Mouse (Mus musculus): Measurements from ENCODE around the gene Aff2.

Aff2 gene

DNA sequence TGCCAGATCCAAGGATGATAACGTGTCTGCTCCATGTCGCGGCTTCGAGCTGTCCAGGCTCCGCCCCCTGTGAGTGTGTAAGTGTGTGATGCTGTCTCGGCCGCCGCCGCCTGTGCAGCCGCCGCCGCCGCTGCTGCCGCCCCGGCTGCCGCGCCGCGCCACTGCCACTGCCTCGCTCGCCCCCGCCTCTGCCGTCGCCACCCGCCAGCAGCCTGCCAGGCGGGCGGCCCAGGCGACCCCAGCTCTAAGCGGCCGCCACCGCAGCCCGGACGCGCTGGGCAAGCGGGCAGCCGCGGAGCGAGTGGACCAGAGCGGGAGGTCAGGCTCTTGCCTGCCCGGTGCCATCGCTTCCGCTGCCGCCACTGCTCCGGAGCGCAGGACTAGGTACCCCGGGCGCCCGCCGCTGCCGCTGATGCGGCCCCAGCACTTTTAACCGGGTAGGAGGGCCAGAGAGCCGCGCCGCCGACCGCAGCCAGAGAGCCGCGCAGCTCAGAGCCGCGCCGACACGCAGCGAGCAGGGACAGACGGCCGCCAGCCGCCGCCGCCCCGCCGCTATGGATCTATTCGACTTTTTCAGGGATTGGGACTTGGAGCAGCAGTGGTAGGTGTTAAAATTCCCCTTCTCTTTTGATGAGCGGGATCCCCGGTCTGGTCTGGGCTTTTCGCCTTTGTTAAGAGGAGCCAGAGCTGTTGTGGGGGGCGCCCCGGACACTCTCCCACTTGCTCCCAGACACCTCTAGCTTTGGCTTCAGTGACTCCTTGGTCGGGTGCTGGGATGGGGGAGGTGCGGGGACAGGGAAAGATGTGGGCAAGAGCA, at the start of gene Aff2:
Gene Aff2 (plus strand): TSS at position 57 of the 817 bp plus-strand sequence.
- no peak for DNase-seq (ENCODE audit: low read depth in 2 of 2, low spot score in 2 of 2)

DNA sequence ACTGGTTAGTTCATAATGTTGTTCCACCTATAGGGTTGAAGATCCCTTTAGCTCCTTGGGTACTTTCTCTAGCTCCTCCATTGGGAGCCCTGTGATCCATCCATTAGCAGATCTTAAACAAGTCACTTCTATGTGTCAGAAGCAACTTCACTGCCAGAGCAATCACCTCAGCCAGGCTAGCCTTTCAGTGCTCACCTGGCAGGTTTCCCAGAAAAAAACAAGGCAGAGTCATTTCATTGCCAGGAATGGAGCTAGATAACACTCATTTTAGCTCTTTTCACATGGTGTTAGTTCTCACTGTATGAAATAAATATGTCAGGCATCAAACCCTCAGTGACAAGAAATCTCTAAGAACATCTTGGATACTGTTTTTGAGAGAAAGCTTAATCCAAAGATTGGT, 22.8 kb upstream of the Aff2 start:
- DNase-seq (ENCODE audit: low read depth in 2 of 2, low spot score in 2 of 2) = no peak

DNA sequence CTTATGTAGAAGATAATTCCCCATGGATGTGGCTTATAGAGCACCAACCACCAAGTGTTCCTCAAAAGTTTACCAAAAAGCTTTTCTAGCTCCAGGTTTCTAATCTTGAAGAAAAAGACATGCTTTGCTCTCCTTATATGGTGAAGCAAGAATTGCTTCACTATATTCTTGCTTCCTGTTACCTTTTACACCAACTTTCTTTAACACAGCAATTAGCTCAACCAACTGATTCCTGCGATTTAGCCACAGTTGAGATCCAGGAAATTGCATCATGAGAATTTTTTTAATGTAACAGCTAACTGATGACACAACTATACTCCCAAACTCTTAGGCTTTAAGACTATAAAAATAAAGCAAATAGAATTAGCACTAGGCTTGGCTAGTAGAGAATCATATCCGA, 4.5 kb upstream of the Aff2 start:
- no peak for DNase-seq (ENCODE audit: low read depth in 2 of 2, low spot score in 2 of 2)

DNA sequence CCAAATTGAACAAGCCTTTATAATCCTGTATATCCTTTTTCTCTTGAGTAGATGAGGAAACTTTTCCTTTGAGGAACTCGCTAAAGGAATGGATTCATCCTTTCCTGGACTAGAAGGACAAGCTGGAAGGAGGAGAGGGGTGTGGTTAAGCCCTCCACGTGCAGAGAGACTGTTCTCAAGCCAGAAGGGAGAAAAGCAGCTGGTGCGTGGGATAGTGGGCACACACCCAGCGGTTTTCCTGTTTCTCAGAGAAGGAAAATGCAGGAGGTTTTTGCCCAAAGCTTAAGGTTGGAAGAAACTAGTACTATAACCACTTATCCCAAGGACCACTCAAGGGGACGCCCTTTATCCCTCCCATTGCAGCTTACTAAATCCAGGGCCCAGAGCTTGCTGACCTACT, 734 bp upstream of the Aff2 start:
- DNase-seq (ENCODE audit: low read depth in 2 of 2, low spot score in 2 of 2) = no peak

DNA sequence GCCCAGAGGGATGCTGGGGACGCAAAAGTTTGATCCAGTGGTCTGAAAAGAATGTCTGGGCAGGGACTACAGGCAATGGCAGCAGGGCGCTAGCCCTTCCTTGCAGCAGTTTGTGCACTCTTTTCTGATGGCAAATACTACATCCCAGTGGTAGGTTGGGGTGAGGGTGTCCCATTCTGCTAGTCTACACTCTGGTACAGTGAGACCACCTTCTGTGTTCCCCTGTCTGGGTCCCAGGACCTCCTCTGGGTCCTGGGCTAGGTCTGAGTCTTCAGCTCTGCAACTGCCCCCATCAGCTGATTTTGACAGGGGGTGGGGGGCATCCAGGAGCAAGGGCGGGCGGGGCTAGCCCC, 233 bp upstream of the Aff2 start:
- no peak for DNase-seq (ENCODE audit: low read depth in 2 of 2, low spot score in 2 of 2)

DNA sequence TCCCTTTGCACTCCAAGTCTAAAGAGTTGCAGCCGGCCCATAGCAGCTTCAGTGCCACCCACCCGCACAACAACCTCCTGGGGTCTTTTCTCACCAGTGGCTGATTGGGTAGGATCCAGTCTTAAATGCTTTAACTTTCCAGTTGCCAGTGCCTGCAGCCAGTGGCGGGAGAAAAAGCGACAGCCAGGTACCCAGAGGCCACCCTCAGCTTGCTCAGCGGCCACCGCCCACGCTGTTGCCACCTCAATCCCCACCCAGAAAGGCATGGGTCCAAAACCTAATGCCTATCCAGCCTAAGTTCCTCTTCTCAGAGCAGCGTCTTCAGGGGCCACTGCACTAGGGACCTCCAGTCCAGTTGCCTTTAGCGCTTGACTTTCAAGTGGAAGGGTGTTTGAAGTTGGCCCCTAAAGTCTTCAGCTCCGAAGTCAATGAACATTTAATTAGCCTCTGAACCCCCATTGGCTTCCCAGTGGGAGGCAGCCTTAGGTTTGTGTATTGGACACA, 1.0 kb downstream of the Aff2 start:
- no peak for DNase-seq (ENCODE audit: low read depth in 2 of 2, low spot score in 2 of 2)

DNA sequence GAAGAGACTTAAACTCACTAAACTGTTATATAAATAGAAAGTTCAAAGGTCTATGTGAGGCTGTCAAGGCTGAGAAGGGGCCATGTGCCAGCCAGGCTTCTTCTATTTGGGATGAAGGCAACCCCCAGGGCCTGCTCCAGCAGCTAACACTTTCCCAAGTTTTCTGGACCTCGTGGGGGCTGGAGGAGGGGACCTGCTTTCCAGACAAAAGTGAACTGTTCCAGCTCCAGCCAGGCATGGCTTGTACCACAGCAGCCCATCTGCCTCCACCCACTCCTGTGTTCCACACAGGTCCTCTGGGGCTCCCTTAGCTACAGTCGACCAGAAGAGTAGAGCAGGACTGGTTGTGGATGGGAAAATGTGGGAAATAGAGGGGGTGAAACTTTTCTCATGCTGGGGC, 4.1 kb downstream of the Aff2 start:
- DNase-seq (ENCODE audit: low read depth in 2 of 2, low spot score in 2 of 2) = no peak

DNA sequence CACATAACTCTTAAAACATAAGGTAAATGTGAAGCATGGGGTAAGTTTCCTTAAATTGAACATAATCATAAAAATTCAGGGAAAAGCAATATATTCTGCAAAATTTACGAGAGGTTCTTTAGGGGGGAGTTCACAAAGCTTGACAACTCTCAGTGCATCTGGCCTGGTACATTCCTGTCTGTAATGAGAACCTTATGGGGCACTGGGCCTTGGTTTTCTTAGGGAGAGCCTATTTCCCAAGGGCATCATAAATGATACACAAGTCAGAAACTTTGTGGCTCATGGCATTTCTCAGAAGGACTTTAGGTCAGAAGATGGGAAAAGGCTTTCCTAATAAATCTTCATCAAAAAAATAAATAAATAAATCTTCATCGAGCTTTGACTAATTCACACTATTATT, 13.2 kb downstream of the Aff2 start:
- DNase-seq (ENCODE audit: low read depth in 2 of 2, low spot score in 2 of 2) = no peak

DNA sequence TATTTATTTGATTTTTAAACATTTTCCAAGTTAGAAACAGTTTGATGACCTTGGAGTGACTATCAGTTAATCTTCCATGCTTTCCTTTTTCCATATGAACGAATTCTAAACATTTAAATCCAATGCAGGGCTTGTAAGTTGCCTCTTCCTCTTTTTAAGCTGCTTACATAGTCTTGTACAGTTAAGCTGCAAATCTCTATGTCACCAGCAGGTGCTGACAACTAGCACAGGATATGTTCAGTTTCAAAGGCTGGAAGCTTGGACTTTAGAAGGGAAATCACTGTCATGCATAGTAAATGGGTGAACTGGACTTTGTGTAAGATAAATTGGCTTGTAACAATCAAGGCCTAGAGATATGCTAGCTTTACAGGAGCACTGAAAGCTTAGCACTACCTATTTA, 29.6 kb downstream of the Aff2 start:
- no peak for DNase-seq (ENCODE audit: low read depth in 2 of 2, low spot score in 2 of 2)

DNA sequence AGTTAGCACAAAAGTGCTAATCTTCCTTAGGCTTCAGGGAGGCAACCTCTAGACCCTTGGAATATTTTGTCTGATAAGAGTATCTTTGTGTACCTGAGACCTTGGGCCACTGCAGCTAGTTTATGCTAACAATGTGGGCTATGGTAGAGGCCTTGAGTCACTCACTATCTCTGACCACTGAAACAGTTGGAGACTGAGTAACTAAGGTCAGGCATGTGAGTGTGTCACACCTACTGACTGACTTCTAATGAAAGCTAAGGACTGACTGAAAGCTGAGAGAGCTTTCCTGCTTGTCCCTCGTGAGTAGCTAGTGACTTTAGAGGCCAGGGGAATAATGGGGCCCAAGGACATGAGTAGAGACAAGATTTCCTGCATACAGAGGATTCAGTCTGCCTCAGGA, 54.9 kb downstream of the Aff2 start:
- no peak for DNase-seq (ENCODE audit: low read depth in 2 of 2, low spot score in 2 of 2)

DNA sequence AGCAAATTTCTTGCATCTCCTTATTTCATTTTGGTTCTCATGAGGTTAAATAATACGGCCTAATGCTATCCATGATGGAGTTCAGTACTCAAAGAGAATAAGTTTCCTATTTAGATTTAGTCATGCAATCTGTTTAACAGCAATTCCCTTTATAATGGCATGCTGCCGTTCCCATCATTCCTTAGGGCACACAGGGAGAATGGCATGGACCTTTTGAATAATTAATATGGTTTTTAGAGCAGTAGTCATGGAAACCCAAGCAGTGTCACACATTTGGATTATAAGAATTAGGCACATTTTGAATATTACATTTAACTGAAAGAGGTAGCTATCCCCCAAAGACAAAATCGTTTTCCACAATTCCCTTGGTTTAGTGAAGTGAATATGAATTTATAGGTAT, 78.3 kb downstream of the Aff2 start:
- no peak for DNase-seq (ENCODE audit: low read depth in 2 of 2, low spot score in 2 of 2)

DNA sequence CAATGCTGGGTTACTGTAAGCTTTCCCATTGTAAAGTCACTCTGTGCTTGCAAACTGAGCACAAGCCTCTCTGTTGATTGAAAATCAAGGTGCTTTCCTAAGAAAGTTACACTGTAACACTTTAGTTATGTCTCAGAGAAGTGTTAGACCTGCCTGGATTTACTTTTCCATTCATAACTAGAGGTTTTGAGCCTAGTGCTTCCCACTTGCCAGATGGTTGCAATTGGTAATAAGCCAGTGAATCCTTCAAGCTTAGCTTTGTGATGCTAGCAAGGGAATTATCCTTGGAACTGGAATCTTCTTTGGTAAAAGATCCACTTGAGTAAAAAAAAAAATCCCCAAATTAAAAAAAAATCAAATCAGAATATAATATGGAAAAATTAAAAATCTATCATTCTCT, 81.8 kb downstream of the Aff2 start:
- no peak for DNase-seq (ENCODE audit: low read depth in 2 of 2, low spot score in 2 of 2)

DNA sequence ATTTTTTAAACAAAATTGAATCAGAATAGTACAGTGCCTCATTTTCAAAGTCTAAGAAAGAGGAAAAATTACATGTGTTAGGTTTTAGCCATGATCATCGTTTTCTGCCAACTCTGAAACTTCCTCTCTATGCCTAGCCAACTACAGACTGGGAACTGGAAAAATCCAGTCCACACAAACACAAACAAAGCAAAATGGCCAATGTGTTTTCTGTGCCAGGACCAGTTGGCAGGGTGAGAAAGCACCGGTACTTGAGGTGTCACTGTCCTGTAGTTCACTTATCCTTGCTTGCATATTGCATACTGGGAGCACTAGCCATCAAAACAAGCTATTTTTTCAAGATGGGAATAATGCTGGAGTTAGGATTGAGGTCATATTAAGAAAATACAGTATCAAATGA, 100.8 kb downstream of the Aff2 start:
- DNase-seq (ENCODE audit: low read depth in 2 of 2, low spot score in 2 of 2) = no peak

DNA sequence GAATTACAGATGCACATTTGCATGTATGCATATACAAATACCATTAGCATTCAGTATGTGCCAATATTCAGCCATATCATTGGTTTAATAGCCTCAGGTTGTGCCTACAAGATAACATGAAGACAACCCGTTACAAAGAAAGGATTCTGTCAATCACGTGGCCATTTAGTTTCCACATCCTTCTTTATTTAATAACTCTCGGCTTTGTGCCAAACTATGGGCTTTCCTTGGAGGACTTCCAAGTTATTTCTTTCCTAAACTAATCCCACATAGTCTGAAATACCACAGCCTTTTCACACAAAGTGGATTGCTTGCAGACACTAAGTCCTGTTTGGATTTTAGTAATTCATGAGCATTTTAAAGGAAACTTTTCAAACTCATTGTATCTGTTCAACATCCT, 142.0 kb downstream of the Aff2 start:
- no peak for DNase-seq (ENCODE audit: low read depth in 2 of 2, low spot score in 2 of 2)

DNA sequence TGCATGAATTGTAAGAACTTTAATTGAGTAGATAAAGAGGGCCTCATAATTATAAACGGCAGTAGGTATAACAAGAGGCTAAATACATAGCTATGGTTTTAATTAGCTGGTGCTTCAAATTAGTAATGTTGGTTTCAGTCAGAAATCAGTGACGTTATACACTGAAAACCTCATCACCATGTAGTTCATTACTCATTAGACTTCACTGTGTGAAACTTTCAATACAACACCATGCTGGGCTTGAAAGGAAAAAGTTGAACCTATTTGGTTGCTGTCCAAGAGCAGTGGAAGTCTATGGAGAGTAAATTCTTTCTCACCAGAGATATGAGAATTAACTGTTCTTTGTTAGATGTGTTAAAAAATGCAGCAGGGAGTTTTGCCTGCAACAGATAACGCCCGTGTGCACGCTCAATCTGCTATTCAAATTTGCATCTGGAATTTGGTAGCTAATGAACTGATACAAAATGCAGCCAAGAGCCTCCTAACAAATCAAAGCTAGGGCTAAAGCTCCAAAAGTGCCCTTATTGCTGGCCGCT, 158.0 kb downstream of the Aff2 start:
- no peak for DNase-seq (ENCODE audit: low read depth in 2 of 2, low spot score in 2 of 2)

DNA sequence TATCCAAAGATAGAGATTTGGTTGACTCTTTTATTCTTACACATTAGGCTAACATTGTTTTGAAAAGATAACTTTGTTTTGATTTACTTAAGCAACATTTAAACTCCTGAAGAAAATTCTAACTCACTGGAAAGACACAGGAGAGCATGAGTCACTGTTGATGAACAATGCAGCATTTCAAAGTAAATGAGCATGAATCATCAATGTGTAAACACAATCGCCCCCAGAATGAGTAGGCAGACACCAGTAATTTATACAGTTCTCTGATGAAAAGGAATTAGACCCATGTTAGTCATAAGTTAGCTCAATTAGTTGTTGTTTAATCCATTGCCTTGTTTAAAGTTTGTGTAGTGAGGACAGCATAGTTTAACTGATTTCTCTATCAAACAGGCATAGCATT, 180.7 kb downstream of the Aff2 start:
- no peak for DNase-seq (ENCODE audit: low read depth in 2 of 2, low spot score in 2 of 2)

DNA sequence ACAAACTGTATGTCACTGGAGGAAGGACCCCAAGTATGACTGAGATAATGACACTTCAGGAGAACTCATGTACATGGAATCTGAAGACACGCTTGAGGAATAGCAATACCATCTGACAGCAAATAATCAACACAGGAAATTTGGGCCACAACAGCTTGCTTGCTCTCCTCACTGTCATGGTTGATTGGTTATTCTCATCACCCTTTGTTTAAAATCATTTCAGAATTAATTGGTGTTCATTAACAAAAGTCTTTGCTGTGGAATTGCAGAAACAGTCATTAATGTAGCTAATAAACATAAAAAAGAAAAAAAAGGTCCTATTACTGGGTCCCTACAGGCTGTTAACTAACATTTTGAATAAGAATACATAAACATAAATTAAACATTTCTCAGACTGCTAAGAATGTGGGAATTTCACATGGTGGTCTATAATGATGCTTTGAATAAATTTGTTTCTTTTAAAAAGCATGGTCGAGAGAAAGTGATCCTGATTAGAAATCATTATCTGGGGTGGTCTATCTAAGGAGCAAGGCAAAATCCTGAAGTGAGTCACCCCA, 219.9 kb downstream of the Aff2 start:
- no peak for DNase-seq (ENCODE audit: low read depth in 2 of 2, low spot score in 2 of 2)

DNA sequence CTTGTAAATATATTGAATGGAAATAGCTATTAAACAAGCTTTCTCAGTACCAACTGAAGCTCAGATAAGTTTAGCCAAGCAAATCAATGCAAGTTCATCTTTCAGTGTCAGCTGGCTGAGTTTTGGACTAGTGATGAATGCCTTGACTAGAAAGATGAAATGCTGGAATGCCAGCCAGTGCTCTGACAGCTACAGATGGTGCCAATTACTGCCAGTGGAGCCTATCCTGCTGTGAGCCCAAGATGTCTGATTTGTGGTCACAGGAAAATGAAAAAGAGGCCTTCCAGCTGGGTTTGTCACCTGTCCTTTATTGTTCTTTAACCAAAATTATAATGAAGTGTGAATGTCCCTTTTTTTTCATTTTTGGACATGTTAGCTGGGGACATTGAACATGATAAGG, 248.7 kb downstream of the Aff2 start:
- no peak for DNase-seq (ENCODE audit: low read depth in 2 of 2, low spot score in 2 of 2)

DNA sequence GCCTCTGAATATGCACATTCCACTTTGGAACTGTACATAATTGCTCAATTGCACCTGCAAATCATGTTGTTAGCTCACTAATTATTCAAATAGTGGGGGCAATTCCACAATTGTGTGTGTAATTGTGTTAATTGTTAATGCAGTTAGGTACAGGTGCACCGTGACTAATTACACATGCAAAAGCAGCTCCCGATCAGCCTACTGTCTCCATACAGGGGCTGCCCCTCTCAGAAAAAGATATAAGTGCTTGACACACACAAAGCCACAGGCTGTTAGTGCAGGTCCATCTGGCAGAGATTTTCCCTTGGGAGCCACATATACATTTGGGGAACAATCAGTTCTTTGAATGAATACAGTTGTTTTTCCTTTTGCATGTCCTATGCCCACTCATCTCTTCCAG, 302.9 kb downstream of the Aff2 start:
- DNase-seq (ENCODE audit: low read depth in 2 of 2, low spot score in 2 of 2) = no peak

DNA sequence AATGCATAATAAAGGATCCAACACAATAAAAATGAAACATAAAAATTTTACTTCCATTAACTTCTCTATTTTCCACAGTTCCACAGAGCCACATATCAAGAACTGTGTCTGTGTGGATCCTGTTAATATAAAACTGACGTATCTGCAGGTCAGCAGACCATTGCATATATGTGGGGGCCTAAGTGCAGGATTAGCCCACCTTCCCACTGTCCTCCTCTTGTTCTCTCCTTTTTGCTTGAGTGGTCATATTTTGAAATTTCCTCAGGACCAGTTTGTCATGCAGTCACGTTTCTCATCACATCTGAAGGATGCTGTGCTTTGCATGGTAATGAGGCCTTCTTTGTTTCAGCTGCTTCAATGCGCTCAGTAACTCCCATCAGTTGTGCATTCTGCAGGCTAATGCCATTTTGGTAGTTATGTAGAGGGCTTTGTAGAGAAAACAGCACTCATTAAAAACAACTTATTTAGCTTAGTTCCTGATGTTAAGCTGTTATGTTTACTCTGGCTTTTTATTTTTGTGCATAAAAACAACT, 306.1 kb downstream of the Aff2 start:
- no peak for DNase-seq (ENCODE audit: low read depth in 2 of 2, low spot score in 2 of 2)

DNA sequence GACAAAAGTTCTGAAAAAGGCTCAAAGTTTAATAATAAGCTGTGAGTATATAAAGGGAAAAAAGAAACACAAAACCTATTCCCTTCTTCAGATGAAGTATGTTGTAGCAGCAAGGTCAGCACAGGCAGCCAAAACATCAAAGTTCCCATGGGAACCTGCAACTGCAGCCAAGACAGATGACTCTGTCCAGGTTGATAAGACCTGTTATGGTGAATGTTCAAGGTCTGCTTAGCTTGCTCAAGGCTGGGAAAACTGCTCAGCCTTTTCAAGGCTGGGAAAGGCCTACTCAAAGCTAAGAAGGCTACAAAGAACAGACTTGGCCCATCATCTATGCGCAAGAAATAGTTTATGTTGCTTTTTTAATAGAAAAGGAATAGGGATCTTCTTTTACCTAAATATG, 315.6 kb downstream of the Aff2 start:
- DNase-seq (ENCODE audit: low read depth in 2 of 2, low spot score in 2 of 2) = no peak

DNA sequence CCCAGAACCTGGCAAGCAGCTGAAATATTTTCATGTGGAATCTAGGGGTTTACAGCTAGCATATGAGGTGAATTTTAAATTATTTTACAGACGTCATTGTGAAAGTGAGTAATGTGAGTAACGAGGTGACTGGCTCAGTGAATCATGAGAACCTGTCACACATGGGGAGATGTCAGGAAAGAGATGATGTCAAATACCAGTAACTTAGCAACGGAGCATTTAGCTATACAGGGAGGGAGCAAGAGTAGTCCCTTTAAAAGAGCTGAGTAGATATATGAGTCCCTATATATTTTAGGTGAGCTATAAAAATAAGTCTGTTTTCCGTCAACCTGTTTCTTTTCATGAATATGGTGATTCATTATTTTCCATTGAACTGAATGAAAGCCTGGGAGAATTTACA, 338.7 kb downstream of the Aff2 start:
- no peak for DNase-seq (ENCODE audit: low read depth in 2 of 2, low spot score in 2 of 2)

DNA sequence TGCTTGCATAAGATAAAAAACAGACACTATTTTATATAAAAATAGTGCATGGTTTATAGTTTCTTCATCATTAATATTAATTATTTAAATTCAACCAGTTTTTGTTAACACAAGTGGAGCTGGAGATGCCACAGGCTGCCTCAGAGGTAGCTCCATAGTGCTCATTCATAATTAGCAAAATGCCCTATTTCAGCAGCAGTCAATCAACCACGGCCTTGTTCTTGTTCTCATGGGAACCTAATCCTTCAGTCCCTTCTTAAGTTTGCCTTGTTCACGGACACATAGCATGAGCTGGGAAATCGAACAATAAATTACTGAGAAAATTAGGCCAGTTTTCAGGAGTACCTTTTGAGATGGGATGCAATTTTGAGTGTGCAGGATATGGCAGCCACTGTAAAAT, 378.9 kb downstream of the Aff2 start:
- DNase-seq (ENCODE audit: low read depth in 2 of 2, low spot score in 2 of 2) = no peak
